ENCODE assay signal across 8 mouse cellular contexts in the genomic region with DNA sequence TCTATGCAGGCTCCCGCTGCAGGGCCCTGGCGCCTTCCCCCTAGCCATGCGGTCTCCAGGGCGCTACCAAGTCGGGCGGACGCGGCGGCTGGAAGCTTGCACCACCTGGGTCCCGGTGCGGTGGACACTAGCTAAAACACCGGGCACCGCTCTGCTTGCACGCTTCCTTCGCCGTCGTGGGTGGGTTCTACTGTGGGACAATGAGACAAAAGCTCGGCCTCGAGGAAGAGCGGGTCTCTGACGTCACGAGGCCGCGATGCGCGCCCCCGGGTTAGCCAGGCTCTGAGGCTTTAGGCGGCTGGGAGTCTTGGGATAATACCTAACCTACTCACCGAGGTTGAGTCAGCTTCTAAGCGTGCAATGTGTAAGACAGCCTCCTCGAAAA. TPM values are rescaled to one million over a fixed set of nuclear protein-coding genes. Genes with fewer than 3 reads are reported as not detected.
DNase-seq lines count a peak whose midpoint lies in the region; ATAC-seq and TF ChIP-seq lines count a peak whose summit lies in the region.

No protein-coding gene starts in this region.

- H3K36me3 ChIP-seq in heart, embryonic 14.5 days (ENCODE audit: control insufficient read depth, insufficient read depth, low read length): no peaks in the 10 kb centered on the region
- H3K36me3 ChIP-seq in liver, embryonic 14.5 days (replicated peaks; ENCODE audit: control insufficient read depth, insufficient read depth, low read depth): no peaks in the 10 kb centered on the region
- H3K36me3 ChIP-seq in neural tube, embryonic 11.5 days (ENCODE audit: control insufficient read depth, insufficient read depth, low read length): no peaks in the 10 kb centered on the region

- no peak for TF ChIP-seq EP300 in liver, embryonic 14.5 days (IDR thresholded peaks at IDR 0.05; ENCODE audit: low read depth)

- no peaks in the 10 kb centered on the region for H3K9me3 ChIP-seq in heart, embryonic 14.5 days (ENCODE audit: control insufficient read depth, low read length)
- no peaks in the 10 kb centered on the region for H3K9me3 ChIP-seq in liver, embryonic 14.5 days (ENCODE audit: control insufficient read depth, low read length)
- H3K9me3 ChIP-seq in neural tube, embryonic 11.5 days (ENCODE audit: control insufficient read depth, low read length): no peaks in the 10 kb centered on the region

- peak overlapping the region; percentile 84 for H3K9ac ChIP-seq in heart, embryonic 14.5 days (ENCODE audit: low read length)
- peak overlapping the region; percentile 68 for H3K9ac ChIP-seq in liver, embryonic 14.5 days (replicated peaks)
- H3K9ac ChIP-seq in neural tube, embryonic 11.5 days (ENCODE audit: low read length): peak overlapping the region; percentile 95

- peak; percentile 24 for ATAC-seq in activated CD4-positive, CD25-positive, alpha-beta regulatory T cell, adult 4 months
- peak; percentile 63 for ATAC-seq in heart, embryonic 14.5 days (ENCODE audit: insufficient number of reproducible peaks, insufficient read depth, low FRiP score, low read depth)
- peak; percentile 55; the same call in 1 of the 2 replicates for ATAC-seq in liver, embryonic 14.5 days (ENCODE audit: insufficient read depth)
- ATAC-seq in neural tube, embryonic 11.5 days (ENCODE audit: insufficient read depth, low FRiP score, low TSS enrichment): peak; percentile 82

- H3K27ac ChIP-seq in heart, embryonic 14.5 days (replicated peaks in 1 of 2; ENCODE audit: control insufficient read depth in 1 of 2, insufficient read depth in 1 of 2, low read depth in 2 of 2, low read length in 2 of 2): peak overlapping the region; percentile 96 to 99
- peak overlapping the region; percentile 68 for H3K27ac ChIP-seq in liver, embryonic 14.5 days
- peak overlapping the region; percentile 98 for H3K27ac ChIP-seq in neural tube, embryonic 11.5 days (ENCODE audit: low read depth, low read length)

- DNase-seq in 3134 (ENCODE audit: extremely low read depth, insufficient read length, low spot score): peak; percentile 88
- DNase-seq in embryo, embryonic 11.5 days (ENCODE audit: low read depth, low spot score): peak; percentile 73
- peak; percentile 48 to 74 for DNase-seq in kidney, postnatal 36 days
- no peak for DNase-seq in liver, embryonic 14.5 days (ENCODE audit: low read depth in 3 of 3, low spot score in 3 of 3)
- peak; percentile 85 for DNase-seq in neural tube, embryonic 11.5 days (ENCODE audit: low spot score)
- peak; percentile 77 for DNase-seq in testis, postnatal 14 days (ENCODE audit: low spot score)

- WGBS in heart, embryonic 14.5 days: under 1% methylated on average over 29 of the region's 31 CpGs
- WGBS in liver, embryonic 14.5 days (ENCODE audit: insufficient replicate concordance): under 1% methylated on average over 31 of the region's 31 CpGs
- WGBS in neural tube, embryonic 11.5 days: 0% methylated on average over 31 of the region's 31 CpGs

- TF ChIP-seq CTCF in liver, embryonic 14.5 days (IDR thresholded peaks at IDR 0.05; ENCODE audit: low read depth): no peak

- H3K27me3 ChIP-seq in heart, embryonic 14.5 days (ENCODE audit: control insufficient read depth, insufficient read depth, low read length): no peaks in the 10 kb centered on the region
- no peaks in the 10 kb centered on the region for H3K27me3 ChIP-seq in liver, embryonic 14.5 days (ENCODE audit: control insufficient read depth, insufficient read depth, low read length)
- no peaks in the 10 kb centered on the region for H3K27me3 ChIP-seq in neural tube, embryonic 11.5 days (ENCODE audit: control insufficient read depth, insufficient read depth, low read length)

- peak overlapping the region; percentile 86 to 91 for H3K4me3 ChIP-seq in heart, embryonic 14.5 days (ENCODE audit: control insufficient read depth in 1 of 2, insufficient read depth in 1 of 2, low read depth in 1 of 2, low read length in 2 of 2)
- peak overlapping the region; percentile 69 to 71 for H3K4me3 ChIP-seq in liver, embryonic 14.5 days (ENCODE audit: insufficient read depth in 1 of 2, low read depth in 2 of 2, low read length in 2 of 2)
- peak overlapping the region; percentile 71 for H3K4me3 ChIP-seq in neural tube, embryonic 11.5 days (ENCODE audit: low read depth, low read length)

- peaks cover 3 to 8% of the 10 kb centered on the region in 2 experiments for H3K4me1 ChIP-seq in heart, embryonic 14.5 days (ENCODE audit: control insufficient read depth in 2 of 2, insufficient read depth in 2 of 2, low read length in 2 of 2)
- H3K4me1 ChIP-seq in liver, embryonic 14.5 days (replicated peaks; ENCODE audit: control insufficient read depth in 2 of 2, insufficient read depth in 2 of 2, low read length in 1 of 2): peaks cover 8 to 17% of the 10 kb centered on the region in 2 experiments; a peak in 3 of 4 replicates
- peaks cover 5% of the 10 kb centered on the region; the same call in 1 of the 2 replicates for H3K4me1 ChIP-seq in neural tube, embryonic 11.5 days (ENCODE audit: control insufficient read depth, insufficient read depth, low read length)

- H3K4me2 ChIP-seq in heart, embryonic 14.5 days (ENCODE audit: low read length): peak overlapping the region; percentile 90
- peak overlapping the region; percentile 96 for H3K4me2 ChIP-seq in liver, embryonic 14.5 days (ENCODE audit: low read depth)
- peak overlapping the region; percentile 86 for H3K4me2 ChIP-seq in neural tube, embryonic 11.5 days (ENCODE audit: low read depth)

RNA-seq across cellular contexts. Expression of a gene that starts 0.6 kb away (rescaled TPM):
- 10 to 100 TPM; 77.1 to 98.8 TPM for polyA plus RNA-seq in activated CD4-positive, CD25-positive, alpha-beta regulatory T cell, adult 4 months (2017; shearing (Covaris generic))
- 41.7 and 49.1 TPM in 2 replicates for polyA plus RNA-seq in heart, embryonic 14.5 days (2014; fragmentation: Nextera tagmentation; extraction: Ambion mirVana)
- polyA plus RNA-seq in liver, embryonic 14.5 days (2012; rRNA removed): 11.7 and 19.9 TPM in 2 replicates
- polyA plus RNA-seq in liver, embryonic 14.5 days (2014; fragmentation: Nextera tagmentation; extraction: Ambion mirVana): 38.0 and 41.6 TPM in 2 replicates
- polyA plus RNA-seq in neural tube, embryonic 11.5 days (2014; fragmentation: Nextera tagmentation; extraction: Ambion mirVana): 68.9 and 73.7 TPM in 2 replicates

RNA-seq across cellular contexts. Expression of a gene that starts 16.0 kb away (rescaled TPM):
- 10 to 100 TPM; 17.1 to 19.9 TPM for polyA plus RNA-seq in activated CD4-positive, CD25-positive, alpha-beta regulatory T cell, adult 4 months (2017; shearing (Covaris generic))
- 3.4 and 3.7 TPM in 2 replicates for polyA plus RNA-seq in heart, embryonic 14.5 days (2014; fragmentation: Nextera tagmentation; extraction: Ambion mirVana)
- 0.19 and 0.21 TPM in 2 replicates for polyA plus RNA-seq in liver, embryonic 14.5 days (2012; rRNA removed)
- polyA plus RNA-seq in liver, embryonic 14.5 days (2014; fragmentation: Nextera tagmentation; extraction: Ambion mirVana): 0.15 and 1.1 TPM in 2 replicates
- 1.5 and 1.7 TPM in 2 replicates for polyA plus RNA-seq in neural tube, embryonic 11.5 days (2014; fragmentation: Nextera tagmentation; extraction: Ambion mirVana)

RNA-seq across cellular contexts. Expression of a gene that starts 51.0 kb away (rescaled TPM):
- polyA plus RNA-seq in activated CD4-positive, CD25-positive, alpha-beta regulatory T cell, adult 4 months (2017; shearing (Covaris generic)): 10 to 100 TPM; 23.7 to 24.7 TPM
- 31.7 and 35.2 TPM in 2 replicates for polyA plus RNA-seq in heart, embryonic 14.5 days (2014; fragmentation: Nextera tagmentation; extraction: Ambion mirVana)
- 5.5 and 16.1 TPM in 2 replicates for polyA plus RNA-seq in liver, embryonic 14.5 days (2012; rRNA removed)
- 33.3 and 34.2 TPM in 2 replicates for polyA plus RNA-seq in liver, embryonic 14.5 days (2014; fragmentation: Nextera tagmentation; extraction: Ambion mirVana)
- polyA plus RNA-seq in neural tube, embryonic 11.5 days (2014; fragmentation: Nextera tagmentation; extraction: Ambion mirVana): 51.2 and 54.7 TPM in 2 replicates

Comparison
In these comparisons a context has a peak if more than half of its experiments do, and no peak if none do; other contexts are left out.
1. DNase-seq: peak in 3134 (single experiment), embryo, embryonic 11.5 days (single experiment), kidney, postnatal 36 days (2 of 2), neural tube, embryonic 11.5 days (single experiment) and testis, postnatal 14 days (single experiment); none in liver, embryonic 14.5 days (0 of 3).
2. ATAC-seq: peak in every context shown above with its lines; median percentile 82 in neural tube, embryonic 11.5 days; 63 in heart, embryonic 14.5 days; 55 in liver, embryonic 14.5 days; 24 in activated CD4-positive, CD25-positive, alpha-beta regulatory T cell, adult 4 months.
3. Peak in every context shown above with its lines, with median percentiles within 50 percentile points of each other: H3K27ac ChIP-seq, H3K4me2 ChIP-seq, H3K4me3 ChIP-seq and H3K9ac ChIP-seq.